Mouse (Mus musculus): ENCODE results near the gene Lrrc8b.

GRCm38 (mm10) chr5:105479673-105480072 lies 64.1 kb downstream of the Lrrc8b start:
- TF ChIP-seq CTCF (IDR thresholded peaks at IDR 0.05) (no peak), EP300 (IDR thresholded peaks at IDR 0.05) (no peak)
